Mouse (Mus musculus): Measurements from ENCODE around the gene Nlrp4c. TPM values are rescaled to one million over a fixed set of nuclear protein-coding genes. Genes with fewer than 3 reads are reported as not detected.

Nlrp4c gene
- polyA plus RNA-seq, 1 experiment from 2014 or later, result not detected

DNA sequence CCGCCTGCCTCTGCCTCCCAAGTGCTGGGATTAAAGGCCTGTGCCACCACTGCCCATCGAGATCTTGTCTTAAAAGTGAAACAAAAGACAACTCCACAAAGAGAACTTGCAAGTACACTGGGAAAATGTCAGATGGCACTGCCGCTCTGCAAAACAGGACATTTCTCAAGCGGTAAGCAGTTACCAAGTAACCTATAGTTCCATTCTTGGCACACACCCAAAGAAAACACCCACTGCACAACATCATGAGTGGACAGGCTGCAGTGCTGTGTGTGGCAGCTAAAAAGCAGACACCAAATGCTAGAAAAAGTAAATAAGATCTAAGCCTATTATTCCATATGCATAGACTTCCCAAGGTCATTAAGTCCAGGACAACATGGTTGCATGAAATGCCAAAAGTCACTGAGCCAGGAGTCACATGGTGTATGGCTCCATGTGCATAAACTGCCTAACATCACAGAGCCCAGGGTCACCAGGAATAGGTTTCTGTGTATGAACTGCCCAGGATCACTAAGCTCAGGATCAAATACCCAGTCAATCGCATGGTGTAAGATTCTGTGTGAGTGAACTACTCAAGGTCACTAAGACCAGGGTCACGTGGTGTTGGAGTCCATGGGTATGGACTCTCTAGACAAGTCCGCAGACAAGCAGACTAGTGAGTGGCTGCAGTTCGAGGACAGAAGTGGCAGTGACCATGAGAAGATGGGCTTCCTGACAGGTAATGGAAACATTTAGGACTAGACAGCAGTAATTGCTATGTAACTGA is 100.6 kb downstream of the Nlrp4c start:
- no peak for TF ChIP-seq CTCF (IDR thresholded peaks at IDR 0.05)
- ATAC-seq (no peak), DNase-seq (ENCODE audit: low read depth, low spot score) (no peak)
- in situ Hi-C loops (cut with MboI; ENCODE audit: low pct_unique_long_range_greater_than_20kb), result no loop called here
- H3K27me3 ChIP-seq, result no peaks in the 10 kb centered on the region
- POLR2A ChIA-PET, result interaction anchor here (2.6 kb wide), 1 partner anchor 9 kb away, joined by 7 read pairs; no protein-coding TSS in a partner anchor
- CTCF ChIA-PET, result interaction anchor here (0.9 to 1.5 kb wide), 4 partner anchors 7 to 29 kb away, joined by 3 read pairs; no protein-coding TSS in a partner anchor

DNA sequence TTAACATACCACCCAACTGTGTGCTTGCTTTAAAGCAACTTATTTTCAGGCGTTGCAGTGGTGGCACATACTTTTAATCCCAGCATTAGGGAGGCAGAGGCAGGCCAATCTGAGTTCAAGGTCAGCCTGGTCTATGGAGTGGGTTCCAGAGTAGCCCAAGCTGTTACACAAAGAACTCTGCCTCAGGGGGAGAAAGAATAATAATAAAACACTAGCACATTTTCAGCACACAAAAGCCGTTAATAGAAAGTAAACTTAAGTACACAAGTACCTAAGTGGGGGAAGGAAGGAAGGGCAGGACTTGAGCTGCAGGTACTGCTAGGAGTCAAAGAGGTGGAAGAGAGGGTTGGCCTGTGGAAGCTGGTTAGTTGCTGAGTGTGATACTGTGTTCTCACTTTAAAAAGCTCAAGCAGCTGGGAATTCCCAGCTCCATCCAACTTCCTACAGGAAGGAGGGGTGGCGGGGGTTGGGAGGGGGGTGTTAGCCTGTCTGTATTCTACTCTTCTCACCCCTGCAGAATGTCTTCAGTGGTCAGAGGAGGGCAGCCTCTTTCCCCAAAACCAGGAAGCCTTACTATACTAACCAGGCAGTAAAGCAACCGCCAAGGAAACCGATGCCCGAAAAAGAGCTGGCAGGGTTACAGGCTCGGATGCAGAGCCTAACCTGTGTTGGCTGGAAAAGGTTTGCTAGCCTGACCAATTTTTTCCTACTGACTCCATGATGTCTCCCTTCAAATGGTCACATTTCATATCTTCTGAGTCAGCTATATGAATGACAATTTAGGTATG is 101.4 kb downstream of the Nlrp4c start:
- in situ Hi-C loops (cut with MboI; ENCODE audit: low pct_unique_long_range_greater_than_20kb), result no loop called here
- TF ChIP-seq CTCF (IDR thresholded peaks at IDR 0.05), result no peak
- ATAC-seq (no peak), DNase-seq (ENCODE audit: low read depth, low spot score) (no peak)
- POLR2A ChIA-PET, result interaction anchor here (2.6 kb wide), 1 partner anchor 8 kb away, joined by 7 read pairs; no protein-coding TSS in a partner anchor
- H3K27me3 ChIP-seq, result no peaks in the 10 kb centered on the region
- CTCF ChIA-PET, result interaction anchor here (1.2 to 1.5 kb wide), 3 partner anchors 8 to 28 kb away, joined by 3 read pairs; no protein-coding TSS in a partner anchor

DNA sequence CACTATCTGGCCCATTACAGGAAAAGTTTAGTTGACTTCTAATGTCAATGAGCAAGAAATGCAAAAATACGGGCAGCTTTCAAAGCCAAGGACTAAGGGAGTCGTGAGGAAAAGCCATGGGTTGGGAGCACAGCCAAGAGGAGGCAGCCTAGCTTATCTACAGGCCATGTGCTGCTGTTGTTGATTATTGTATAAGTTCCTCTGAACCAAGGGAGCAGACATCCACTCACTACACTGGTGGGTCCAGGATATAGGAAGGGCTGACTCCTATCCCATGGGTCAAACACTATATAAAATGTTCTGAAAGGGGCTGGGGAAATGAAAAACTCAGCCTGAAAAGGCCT is 102.0 kb downstream of the Nlrp4c start:
- ATAC-seq (no peak), DNase-seq (ENCODE audit: low read depth, low spot score) (no peak)
- no peaks in the 10 kb centered on the region for H3K27me3 ChIP-seq
- CTCF ChIA-PET, result interaction anchor here (1.2 to 1.5 kb wide), 3 partner anchors 9 to 28 kb away, joined by 3 read pairs; no protein-coding TSS in a partner anchor
- no peak for TF ChIP-seq CTCF (IDR thresholded peaks at IDR 0.05)
- POLR2A ChIA-PET, result no interaction called here
- in situ Hi-C loops (cut with MboI; ENCODE audit: low pct_unique_long_range_greater_than_20kb), result no loop called here

DNA sequence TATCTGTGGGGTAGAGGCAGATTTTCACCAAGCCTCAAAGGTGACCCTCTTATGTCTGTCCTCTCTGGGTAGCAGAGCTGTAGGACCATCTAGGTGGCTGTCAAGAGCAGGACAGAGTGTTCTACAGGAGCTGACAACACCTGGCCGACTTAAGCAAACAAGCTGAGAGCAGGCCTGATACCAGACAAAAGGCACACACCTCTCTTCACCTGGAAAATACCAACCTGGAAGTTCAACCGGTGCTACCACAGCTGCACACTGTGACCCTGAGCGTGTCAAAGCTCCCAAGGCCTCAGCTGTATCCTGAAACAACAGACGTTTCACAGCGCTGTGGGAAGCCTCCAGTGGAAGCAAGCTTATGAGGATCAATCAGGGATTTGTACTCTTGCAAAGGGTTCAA is 102.7 kb downstream of the Nlrp4c start:
- POLR2A ChIA-PET, result no interaction called here
- ATAC-seq, result no peak

DNA sequence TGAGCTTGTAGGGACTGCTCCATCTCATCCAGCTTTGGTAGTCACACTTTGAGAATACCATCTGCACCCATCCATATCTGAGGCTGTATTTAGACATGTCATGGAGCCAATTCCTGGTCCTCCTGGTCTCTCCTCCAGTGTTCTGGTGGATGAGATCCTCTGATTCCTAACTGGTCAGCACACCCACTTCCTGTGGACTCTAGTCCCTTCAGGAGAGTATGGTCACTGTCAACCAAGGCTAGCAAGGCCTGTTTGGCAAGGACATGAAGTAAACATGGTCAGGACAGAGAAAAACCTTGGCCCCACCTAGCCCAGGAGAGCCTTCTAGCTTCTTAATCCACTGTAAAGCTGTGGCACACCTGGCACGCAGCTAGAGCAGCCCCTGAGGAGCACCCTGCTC is 106.3 kb downstream of the Nlrp4c start:
- ATAC-seq, result no peak
- ChIA-PET POLR2A (interaction anchor here (0.6 to 1.2 kb wide), 2 partner anchors 21 to 37 kb away, joined by 3 read pairs; partner anchors contain the start of gene Zfp444), CTCF (interaction anchor here (1.6 kb wide), 1 partner anchor 24 kb away, joined by 5 read pairs; no protein-coding TSS in a partner anchor)
- TF ChIP-seq CTCF (IDR thresholded peaks at IDR 0.05), result no peak
- in situ Hi-C loops (cut with MboI; ENCODE audit: low pct_unique_long_range_greater_than_20kb), result loop anchor here (25.0 kb wide), 1 partner anchor 1089 kb away; the partner anchor contains the start of genes U2af2 and Zfp580
- no peaks in the 10 kb centered on the region for H3K27me3 ChIP-seq
- DNase-seq (ENCODE audit: low read depth, low spot score), result no peak

More for the DNA sequence above, 102.7 kb downstream of the Nlrp4c start:
- H3K27me3 ChIP-seq, result no peaks in the 10 kb centered on the region
- CTCF ChIA-PET, result interaction anchor here (1.3 kb wide), 1 partner anchor 21 kb away, joined by 3 read pairs; no protein-coding TSS in a partner anchor
- in situ Hi-C loops (cut with MboI; ENCODE audit: low pct_unique_long_range_greater_than_20kb), result no loop called here
- no peak for TF ChIP-seq CTCF (IDR thresholded peaks at IDR 0.05)
- no peak for DNase-seq (ENCODE audit: low read depth, low spot score)

DNA sequence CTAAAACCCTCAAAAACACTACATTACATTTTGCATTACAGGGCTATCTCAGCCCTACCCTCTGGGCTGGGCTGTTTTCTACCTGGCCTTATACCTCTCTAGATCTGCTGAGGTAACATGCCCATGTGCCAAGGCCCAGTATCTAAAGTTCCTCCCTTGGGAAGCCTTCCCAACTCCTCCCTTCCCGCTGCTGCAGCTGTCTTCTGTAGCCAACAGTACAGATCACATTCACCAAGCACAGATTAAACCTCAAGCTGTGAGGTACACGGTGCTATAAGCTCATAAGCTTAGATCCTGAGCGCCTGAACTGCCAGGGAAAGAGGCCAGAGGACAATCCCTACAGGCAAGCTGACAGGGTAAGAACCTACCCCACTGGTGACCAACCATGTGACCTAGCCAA is 107.1 kb downstream of the Nlrp4c start:
- ChIA-PET CTCF (interaction anchor here (1.0 to 1.6 kb wide), 2 partner anchors 23 to 25 kb away, joined by 4 to 5 read pairs; no protein-coding TSS in a partner anchor), POLR2A (interaction anchor here (0.6 to 1.2 kb wide), 2 partner anchors 20 to 36 kb away, joined by 3 read pairs; partner anchors contain the start of gene Zfp444)
- no peaks in the 10 kb centered on the region for H3K27me3 ChIP-seq
- in situ Hi-C loops (cut with MboI; ENCODE audit: low pct_unique_long_range_greater_than_20kb), result loop anchor here (25.0 kb wide), 1 partner anchor 1090 kb away; the partner anchor contains the start of genes U2af2 and Zfp580
- ATAC-seq (no peak), DNase-seq (ENCODE audit: low read depth, low spot score) (no peak)
- no peak for TF ChIP-seq CTCF (IDR thresholded peaks at IDR 0.05)

DNA sequence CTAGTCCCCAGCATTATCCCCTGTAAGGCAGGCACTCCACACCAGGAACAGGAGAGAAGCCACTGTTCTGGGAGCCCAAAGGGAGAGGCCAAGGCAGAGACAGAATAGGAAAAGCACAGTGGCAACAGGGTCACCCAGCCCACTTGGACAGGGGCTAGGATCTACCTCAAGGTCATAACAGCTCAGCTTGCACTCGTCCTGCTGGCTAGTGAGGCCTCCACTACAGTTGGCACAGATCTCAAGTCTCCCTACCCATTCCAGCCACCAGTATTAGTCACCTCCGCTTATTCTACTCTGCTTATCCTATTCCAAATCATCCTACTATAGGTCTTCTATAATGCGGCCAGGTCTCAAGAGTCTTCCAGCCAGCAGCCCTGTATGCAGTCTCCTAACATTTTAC is 108.2 kb downstream of the Nlrp4c start:
- in situ Hi-C loops (cut with MboI; ENCODE audit: low pct_unique_long_range_greater_than_20kb), result loop anchor here (25.0 kb wide), 1 partner anchor 1091 kb away; the partner anchor contains the start of genes U2af2 and Zfp580
- POLR2A ChIA-PET, result interaction anchor here (1.3 to 1.9 kb wide), 2 partner anchors 8 to 19 kb away, joined by 5 to 7 read pairs; partner anchors contain the start of gene Zfp444
- ATAC-seq, result no peak
- H3K27me3 ChIP-seq, result no peaks in the 10 kb centered on the region
- no peak for TF ChIP-seq CTCF (IDR thresholded peaks at IDR 0.05)
- DNase-seq (ENCODE audit: low read depth, low spot score), result no peak
- CTCF ChIA-PET, result interaction anchor here (1.0 to 1.3 kb wide), 2 partner anchors 9 to 22 kb away, joined by 4 read pairs; no protein-coding TSS in a partner anchor

DNA sequence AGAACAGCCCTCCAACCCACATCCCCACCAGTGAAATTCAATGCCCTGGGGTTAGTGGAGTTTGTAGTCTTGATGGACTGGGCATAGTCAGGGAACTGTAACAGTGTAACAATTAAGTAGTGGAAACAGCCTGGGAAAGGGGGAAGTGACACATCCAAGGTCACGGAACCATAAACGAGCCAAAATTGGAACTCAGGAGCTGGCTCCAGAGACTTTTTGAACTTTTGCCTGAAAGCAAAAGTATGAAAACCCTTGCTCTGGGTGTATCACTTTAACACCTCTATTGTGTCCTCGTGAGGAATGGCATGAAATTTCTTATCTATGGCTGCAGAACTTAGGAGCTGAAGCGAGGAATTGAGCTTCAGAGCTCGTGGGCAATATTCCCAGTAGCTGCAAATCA is 109.2 kb downstream of the Nlrp4c start:
- DNase-seq (ENCODE audit: low read depth, low spot score) (no peak), ATAC-seq (no peak)
- TF ChIP-seq CTCF (IDR thresholded peaks at IDR 0.05), result no peak
- in situ Hi-C loops (cut with MboI; ENCODE audit: low pct_unique_long_range_greater_than_20kb), result loop anchor here (25.0 kb wide), 1 partner anchor 1092 kb away; the partner anchor contains the start of genes U2af2 and Zfp580
- H3K27me3 ChIP-seq, result no peaks in the 10 kb centered on the region
- CTCF ChIA-PET, result interaction anchor here (1.2 to 1.3 kb wide), 2 partner anchors 10 to 27 kb away, joined by 4 to 7 read pairs; no protein-coding TSS in a partner anchor
- POLR2A ChIA-PET, result interaction anchor here (0.8 to 1.9 kb wide), 5 partner anchors 9 to 21 kb away, joined by 3 to 7 read pairs (median 5); partner anchors contain the start of gene Zfp444

Other genes with a start within 250 kb of the Nlrp4c start
- gene Vmn1r63, start 239.7 kb upstream of the Nlrp4c start, polyA plus RNA-seq (2021), result not detected
- gene Vmn1r64, start 160.6 kb upstream of the Nlrp4c start, polyA plus RNA-seq (2021), result not detected
- gene Vmn1r65, start 34.2 kb upstream of the Nlrp4c start, polyA plus RNA-seq (2021), result not detected
- gene Zfp787, start 110.8 kb downstream of the Nlrp4c start, polyA plus RNA-seq (2021), result 31.1 TPM
- gene Zfp444, start 127.1 kb downstream of the Nlrp4c start, polyA plus RNA-seq (2021), result 30.6 TPM
- not detected for gene Galp, start 151.9 kb downstream of the Nlrp4c start, polyA plus RNA-seq (2021)
- gene Zscan5b, start 177.1 kb downstream of the Nlrp4c start, polyA plus RNA-seq (2021), result not detected
- gene Epp13, start 207.5 kb downstream of the Nlrp4c start, polyA plus RNA-seq (2021), result not detected
- 3.6 TPM for gene Zfp667, start 241.4 kb downstream of the Nlrp4c start, polyA plus RNA-seq (2021)

Data from Patski (cell line).